Mouse (Mus musculus): ENCODE results near the gene Xpo5. TPM values are rescaled to one million over a fixed set of nuclear protein-coding genes. Genes with fewer than 3 reads are reported as not detected.

Gene Xpo5
- polyA plus RNA-seq (2012; fragmentation: generic; extraction: Trizol) = 46.1 TPM
- long read RNA-seq, experiment 1, full-length matches to known transcripts = 4 of 8 reads
- long read RNA-seq, experiment 1, partial matches to known transcripts = 3 of 8 reads
- long read RNA-seq, experiment 1, other reads (novel, unspliced or antisense) = 1 of 8 reads
- long read RNA-seq, experiment 2, full-length matches to known transcripts = 257 of 313 reads
- long read RNA-seq, experiment 2, partial matches to known transcripts = 19 of 313 reads
- long read RNA-seq, experiment 2, other reads (novel, unspliced or antisense) = 37 of 313 reads

DNA sequence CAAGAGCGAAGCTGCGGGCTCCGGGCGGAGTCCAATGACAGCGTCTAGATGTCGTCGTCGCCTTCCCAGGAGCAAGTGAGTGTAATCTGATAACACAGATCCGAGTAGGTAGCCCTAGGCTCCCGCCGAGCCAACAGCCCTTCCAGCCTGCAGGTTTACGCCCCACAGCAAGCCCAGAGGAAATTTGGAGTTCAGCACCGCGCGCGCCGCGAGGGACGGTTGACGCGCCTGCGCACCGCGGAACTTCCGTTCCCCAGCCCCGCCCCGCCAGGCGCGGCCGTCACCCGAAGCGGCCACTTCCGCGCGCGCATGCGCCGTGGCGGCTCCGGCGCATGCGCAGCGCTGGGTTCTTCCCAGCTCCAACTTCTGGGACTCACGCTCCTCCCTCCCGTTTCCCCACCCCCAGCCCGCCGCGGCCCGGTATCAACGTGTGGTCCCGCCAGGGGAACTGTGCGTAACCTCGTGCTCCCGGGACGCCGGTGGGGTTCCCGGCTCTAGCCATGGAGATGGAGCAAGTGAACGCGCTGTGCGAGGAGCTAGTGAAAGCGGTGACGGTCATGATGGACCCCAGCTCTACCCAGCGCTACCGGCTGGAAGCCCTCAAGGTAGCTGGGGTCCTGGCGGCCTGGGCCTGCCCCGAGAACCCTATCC is at the start of gene Xpo5, which contains the start of gene Polh:
TSS of gene Xpo5 (plus strand) at position 362 of the 651 bp plus-strand sequence.
TSS of gene Polh (minus strand) at position 225 of the 651 bp plus-strand sequence.
- Histone ChIP-seq H3K79me2 (ENCODE audit: control insufficient read depth, insufficient read depth) (peaks cover 97% of the 10 kb centered on the region), H3ac (ENCODE audit: control insufficient read depth, insufficient read length, low read depth) (peak within 1 kb of the TSS; percentile 96), H3K4me3 (ENCODE audit: insufficient read depth, poor library complexity, severe bottlenecking) (peak within 1 kb of the TSS; percentile 74), H3K27me3 (ENCODE audit: control insufficient read depth, insufficient read depth, insufficient read length) (no peaks in the 10 kb centered on the region), H3K36me3 (ENCODE audit: control insufficient read depth, insufficient read depth) (peaks cover 57% of the 10 kb centered on the region), H3K79me3 (ENCODE audit: low read depth) (peaks cover 65% of the 10 kb centered on the region)
- TF ChIP-seq CTCF (IDR thresholded peaks at IDR 0.05; ENCODE audit: control insufficient read depth, insufficient read depth, insufficient read length) = no peak
- peak; percentile 61 for TF ChIP-seq MAX (IDR thresholded peaks at IDR 0.05)

- Histone ChIP-seq H3K4me3 (ENCODE audit: insufficient read depth, poor library complexity, severe bottlenecking) (peak within 1 kb of the TSS; percentile 50), H3ac (ENCODE audit: control insufficient read depth, insufficient read length, low read depth) (peak within 1 kb of the TSS; percentile 85), H3K36me3 (ENCODE audit: control insufficient read depth, insufficient read depth) (peaks cover 25% of the 10 kb centered on the region), H3K79me2 (ENCODE audit: control insufficient read depth, insufficient read depth) (peaks cover 27% of the 10 kb centered on the region), H3K79me3 (ENCODE audit: low read depth) (peaks cover 19% of the 10 kb centered on the region), H3K27me3 (ENCODE audit: control insufficient read depth, insufficient read depth, insufficient read length) (no peaks in the 10 kb centered on the region)
- TF ChIP-seq CEBPB (IDR thresholded peaks at IDR 0.05; ENCODE audit: low read depth) (no peak), MAX (IDR thresholded peaks at IDR 0.05) (no peak), USF1 (IDR thresholded peaks at IDR 0.05; ENCODE audit: low read depth) (no peak), MYOG (IDR thresholded peaks at IDR 0.05; ENCODE audit: control insufficient read depth, extremely low read depth, insufficient read length) (no peak), FOSL1 (IDR thresholded peaks at IDR 0.05; ENCODE audit: insufficient read depth, low read length, poor library complexity, severe bottlenecking) (no peak), MYOD1 (IDR thresholded peaks at IDR 0.05; ENCODE audit: control insufficient read depth, insufficient read length, low read depth) (no peak), CTCF (IDR thresholded peaks at IDR 0.05; ENCODE audit: control insufficient read depth, insufficient read depth, insufficient read length) (no peak)
Observed at GRCm38 (mm10) chr17:46152847-46153782, 49.5 kb upstream of the Xpo5 start, which contains the start of gene Mad2l1bp. Mad2l1bp (minus strand) TSS chr17:46153553.

DNA sequence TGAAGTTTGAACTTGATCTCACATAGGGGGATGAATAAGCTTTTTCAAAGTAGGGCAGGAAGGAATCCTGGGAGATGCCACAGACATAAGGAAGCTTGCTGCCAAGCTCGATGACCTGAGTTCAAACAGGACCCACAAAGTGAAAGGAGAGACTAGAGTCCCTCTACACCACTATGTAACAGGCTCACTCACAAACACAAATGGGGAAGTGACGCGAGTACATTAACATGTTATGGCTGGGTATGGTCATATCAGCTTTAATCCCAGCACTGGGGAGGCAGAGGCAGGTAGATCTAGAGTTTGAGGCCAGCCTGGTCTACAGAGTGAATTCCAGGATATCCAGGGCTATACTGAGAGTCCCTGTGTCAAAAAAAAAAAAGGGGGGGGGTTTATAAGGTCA is 48.2 kb upstream of the Xpo5 start:
- Histone ChIP-seq H3K36me3 (ENCODE audit: control insufficient read depth, insufficient read depth) (peaks cover 13% of the 10 kb centered on the region), H3K4me3 (ENCODE audit: insufficient read depth, poor library complexity, severe bottlenecking) (no peak overlapping the region), H3ac (ENCODE audit: control insufficient read depth, insufficient read length, low read depth) (no peak overlapping the region), H3K79me2 (ENCODE audit: control insufficient read depth, insufficient read depth) (peaks cover 25% of the 10 kb centered on the region), H3K79me3 (ENCODE audit: low read depth) (peaks cover 19% of the 10 kb centered on the region), H3K27me3 (ENCODE audit: control insufficient read depth, insufficient read depth, insufficient read length) (no peaks in the 10 kb centered on the region)
- TF ChIP-seq MYOD1 (IDR thresholded peaks at IDR 0.05; ENCODE audit: control insufficient read depth, insufficient read length, low read depth) = no peak
- no peak for TF ChIP-seq CTCF (IDR thresholded peaks at IDR 0.05; ENCODE audit: control insufficient read depth, insufficient read depth, insufficient read length)
- no peak for TF ChIP-seq USF1 (IDR thresholded peaks at IDR 0.05; ENCODE audit: low read depth)
- no peak for TF ChIP-seq CEBPB (IDR thresholded peaks at IDR 0.05; ENCODE audit: low read depth)
- TF ChIP-seq MAX (IDR thresholded peaks at IDR 0.05) = no peak
- no peak for TF ChIP-seq MYOG (IDR thresholded peaks at IDR 0.05; ENCODE audit: control insufficient read depth, extremely low read depth, insufficient read length)
- TF ChIP-seq FOSL1 (IDR thresholded peaks at IDR 0.05; ENCODE audit: insufficient read depth, low read length, poor library complexity, severe bottlenecking) = no peak

- Histone ChIP-seq H3K79me2 (ENCODE audit: control insufficient read depth, insufficient read depth) (peaks cover 23% of the 10 kb centered on the region), H3K79me3 (ENCODE audit: low read depth) (peaks cover 16% of the 10 kb centered on the region), H3K27me3 (ENCODE audit: control insufficient read depth, insufficient read depth, insufficient read length) (no peaks in the 10 kb centered on the region), H3K4me3 (ENCODE audit: insufficient read depth, poor library complexity, severe bottlenecking) (no peak overlapping the region), H3K36me3 (ENCODE audit: control insufficient read depth, insufficient read depth) (peaks cover 2% of the 10 kb centered on the region), H3ac (ENCODE audit: control insufficient read depth, insufficient read length, low read depth) (no peak overlapping the region)
- no peak for TF ChIP-seq MYOG (IDR thresholded peaks at IDR 0.05; ENCODE audit: control insufficient read depth, extremely low read depth, insufficient read length)
- no peak for TF ChIP-seq MYOD1 (IDR thresholded peaks at IDR 0.05; ENCODE audit: control insufficient read depth, insufficient read length, low read depth)
- no peak for TF ChIP-seq FOSL1 (IDR thresholded peaks at IDR 0.05; ENCODE audit: insufficient read depth, low read length, poor library complexity, severe bottlenecking)
- no peak for TF ChIP-seq CTCF (IDR thresholded peaks at IDR 0.05; ENCODE audit: control insufficient read depth, insufficient read depth, insufficient read length)
- no peak for TF ChIP-seq USF1 (IDR thresholded peaks at IDR 0.05; ENCODE audit: low read depth)
- no peak for TF ChIP-seq CEBPB (IDR thresholded peaks at IDR 0.05; ENCODE audit: low read depth)
Observed at GRCm38 (mm10) chr17:46156680-46157079, 45.9 kb upstream of the Xpo5 start.

DNA sequence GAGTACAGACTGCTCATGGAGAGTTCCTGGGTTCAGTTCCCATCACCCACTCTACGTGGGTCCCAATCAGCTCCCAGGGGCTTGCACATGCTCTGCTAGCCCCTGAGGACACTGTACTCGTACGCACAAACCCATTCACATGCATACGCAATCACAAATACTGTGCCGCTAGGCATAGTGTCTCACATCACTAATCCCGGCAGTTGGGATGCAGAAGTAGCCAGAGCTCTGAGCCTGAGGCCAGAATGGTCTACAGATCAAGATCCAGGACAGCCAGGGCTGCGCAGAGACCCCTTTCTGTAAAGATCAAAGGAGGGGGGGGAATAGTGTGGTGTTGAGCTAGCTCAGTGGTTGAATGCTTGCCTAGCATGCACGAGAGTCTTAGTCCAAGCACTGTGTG is 45.5 kb upstream of the Xpo5 start:
- Histone ChIP-seq H3K79me2 (ENCODE audit: control insufficient read depth, insufficient read depth) (peaks cover 23% of the 10 kb centered on the region), H3K79me3 (ENCODE audit: low read depth) (peaks cover 12% of the 10 kb centered on the region), H3ac (ENCODE audit: control insufficient read depth, insufficient read length, low read depth) (no peak overlapping the region), H3K27me3 (ENCODE audit: control insufficient read depth, insufficient read depth, insufficient read length) (no peaks in the 10 kb centered on the region), H3K36me3 (ENCODE audit: control insufficient read depth, insufficient read depth) (no peaks in the 10 kb centered on the region), H3K4me3 (ENCODE audit: insufficient read depth, poor library complexity, severe bottlenecking) (no peak overlapping the region)
- no peak for TF ChIP-seq CEBPB (IDR thresholded peaks at IDR 0.05; ENCODE audit: low read depth)
- TF ChIP-seq MYOD1 (IDR thresholded peaks at IDR 0.05; ENCODE audit: control insufficient read depth, insufficient read length, low read depth) = no peak
- no peak for TF ChIP-seq CTCF (IDR thresholded peaks at IDR 0.05; ENCODE audit: control insufficient read depth, insufficient read depth, insufficient read length)
- no peak for TF ChIP-seq MAX (IDR thresholded peaks at IDR 0.05)
- no peak for TF ChIP-seq USF1 (IDR thresholded peaks at IDR 0.05; ENCODE audit: low read depth)
- no peak for TF ChIP-seq MYOG (IDR thresholded peaks at IDR 0.05; ENCODE audit: control insufficient read depth, extremely low read depth, insufficient read length)
- TF ChIP-seq FOSL1 (IDR thresholded peaks at IDR 0.05; ENCODE audit: insufficient read depth, low read length, poor library complexity, severe bottlenecking) = no peak
